Comparison of ENCODE assay signal across 7 mouse cellular contexts in the genomic region with DNA sequence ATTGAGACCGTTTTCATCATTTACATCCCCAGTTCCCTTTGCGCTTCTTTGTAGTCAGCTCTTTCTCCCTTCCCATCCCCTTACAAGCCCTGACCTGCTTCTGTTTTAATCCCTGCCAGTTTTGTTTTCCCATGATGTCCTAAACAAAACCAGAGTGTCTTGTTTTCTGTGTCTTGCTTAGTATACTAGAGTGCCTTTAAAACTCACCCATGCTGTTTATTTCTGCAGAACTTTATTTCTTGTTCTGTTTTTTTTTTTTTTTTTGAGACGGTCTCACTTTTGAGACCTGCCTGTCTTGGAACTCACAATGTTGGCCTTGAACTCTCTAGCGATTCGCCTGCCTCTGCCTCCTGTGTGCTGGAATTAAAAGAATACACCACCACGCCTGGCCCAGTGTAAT. TPM values are rescaled to one million over a fixed set of nuclear protein-coding genes. Genes with fewer than 3 reads are reported as not detected.
DNase-seq lines count a peak whose midpoint lies in the region; ATAC-seq and TF ChIP-seq lines count a peak whose summit lies in the region.

No protein-coding gene starts in this region.

- H3K36me3 ChIP-seq in embryonic facial prominence, embryonic 12.5 days: peaks cover 7% of the 10 kb centered on the region
- H3K36me3 ChIP-seq in intestine, embryonic 16.5 days (ENCODE audit: control insufficient read depth, insufficient read depth, low read length): no peaks in the 10 kb centered on the region
- 0 out of 2 replicates have a peak, but pooled peaks cover 4% of the 10 kb centered on the region for H3K36me3 ChIP-seq in neural tube, embryonic 15.5 days

- TF ChIP-seq POLR2A in lung, adult 2 months (IDR thresholded peaks at IDR 0.05; ENCODE audit: borderline replicate concordance, extremely low read depth, low read depth, low read length): no peak

- no peak for TF ChIP-seq CTCF in lung, adult 2 months (IDR thresholded peaks at IDR 0.05; ENCODE audit: insufficient read depth, low read length)

- H3K9me3 ChIP-seq in embryonic facial prominence, embryonic 12.5 days: no peaks in the 10 kb centered on the region
- no peaks in the 10 kb centered on the region for H3K9me3 ChIP-seq in intestine, embryonic 16.5 days (ENCODE audit: control insufficient read depth, low read length)
- no peaks in the 10 kb centered on the region for H3K9me3 ChIP-seq in neural tube, embryonic 15.5 days (replicated peaks)

- peaks cover 3% of the 10 kb centered on the region for H3K4me1 ChIP-seq in lung, adult 2 months (ENCODE audit: control insufficient read depth, insufficient read depth, low read length)
- H3K4me1 ChIP-seq in embryonic facial prominence, embryonic 12.5 days: peaks cover 14% of the 10 kb centered on the region
- peaks cover 12% of the 10 kb centered on the region; the same call in 1 of the 2 replicates for H3K4me1 ChIP-seq in intestine, embryonic 16.5 days (ENCODE audit: control insufficient read depth, insufficient read depth, low read length)
- H3K4me1 ChIP-seq in neural tube, embryonic 15.5 days: peaks cover 21% of the 10 kb centered on the region

- no peak; the same call in 1 of the 2 replicates for ATAC-seq in embryonic facial prominence, embryonic 12.5 days (ENCODE audit: insufficient number of reproducible peaks, insufficient read depth, low FRiP score, low TSS enrichment)
- no peak for ATAC-seq in intestine, embryonic 16.5 days
- ATAC-seq in neural tube, embryonic 15.5 days (ENCODE audit: low FRiP score): peak; percentile 2
- no peak for ATAC-seq in megakaryocyte-erythroid progenitor cell, adult 5-6 weeks (replicated peaks; ENCODE audit: low FRiP score, low TSS enrichment, poor library complexity, severe bottlenecking)

- peak overlapping the region; percentile 66 for H3K9ac ChIP-seq in embryonic facial prominence, embryonic 12.5 days
- peak overlapping the region; percentile 87 for H3K9ac ChIP-seq in intestine, embryonic 16.5 days (ENCODE audit: low read depth, low read length)
- H3K9ac ChIP-seq in neural tube, embryonic 15.5 days (replicated peaks): peak overlapping the region; percentile 69

- H3K4me2 ChIP-seq in embryonic facial prominence, embryonic 12.5 days (replicated peaks): peak overlapping the region; percentile 55
- H3K4me2 ChIP-seq in intestine, embryonic 16.5 days (ENCODE audit: low read depth, low read length): peak overlapping the region; percentile 61
- peak overlapping the region; percentile 62 for H3K4me2 ChIP-seq in neural tube, embryonic 15.5 days

- no peak for DNase-seq in lung, adult 2 months
- DNase-seq in lung, postnatal 25 days (ENCODE audit: low spot score): no peak
- DNase-seq in adrenal gland, adult 8-10 months: no peak

- peak overlapping the region; percentile 94 for H3K4me3 ChIP-seq in lung, adult 2 months (replicated peaks; ENCODE audit: extremely low read depth, low read depth, low read length)
- peak overlapping the region; percentile 69 for H3K4me3 ChIP-seq in embryonic facial prominence, embryonic 12.5 days
- H3K4me3 ChIP-seq in intestine, embryonic 16.5 days (ENCODE audit: low read length): peak overlapping the region; percentile 84
- peak overlapping the region; percentile 61 for H3K4me3 ChIP-seq in neural tube, embryonic 15.5 days (replicated peaks)

- H3K27me3 ChIP-seq in embryonic facial prominence, embryonic 12.5 days: no peaks in the 10 kb centered on the region
- no peaks in the 10 kb centered on the region for H3K27me3 ChIP-seq in intestine, embryonic 16.5 days (replicated peaks; ENCODE audit: control insufficient read depth, insufficient read depth, low read length)
- no peaks in the 10 kb centered on the region for H3K27me3 ChIP-seq in neural tube, embryonic 15.5 days (replicated peaks)

- WGBS in lung, adult 2 months: 12% methylated on average over 6 of the region's 6 CpGs
- 14% methylated on average over 6 of the region's 6 CpGs for WGBS in embryonic facial prominence, embryonic 12.5 days
- 9% methylated on average over 6 of the region's 6 CpGs for WGBS in intestine, embryonic 16.5 days
- WGBS in neural tube, embryonic 15.5 days: 13% methylated on average over 6 of the region's 6 CpGs

- H3K27ac ChIP-seq in embryonic facial prominence, embryonic 12.5 days: peak overlapping the region; percentile 93
- H3K27ac ChIP-seq in intestine, embryonic 16.5 days (ENCODE audit: low read length): peak overlapping the region; percentile 78
- H3K27ac ChIP-seq in neural tube, embryonic 15.5 days (replicated peaks): peak overlapping the region; percentile 89

RNA-seq across cellular contexts. Expression of gene Dck, which starts 0.8 kb away (rescaled TPM):
- polyA plus RNA-seq in lung, adult 2 months (2012; rRNA removed): 2.1 and 3.3 TPM in 2 replicates
- 63.6 and 66.9 TPM in 2 replicates for polyA plus RNA-seq in embryonic facial prominence, embryonic 12.5 days (2016; fragmentation: Nextera tagmentation; extraction: Ambion mirVana)
- 29.6 and 32.7 TPM in 2 replicates for polyA plus RNA-seq in intestine, embryonic 16.5 days (2015; fragmentation: Nextera tagmentation; extraction: Ambion mirVana)
- polyA plus RNA-seq in neural tube, embryonic 15.5 days (2015; fragmentation: Nextera tagmentation; extraction: Ambion mirVana): 41.8 and 50.2 TPM in 2 replicates
- total RNA-seq in megakaryocyte-erythroid progenitor cell, adult 5-6 weeks (2014; fragmentation: Nextera tagmentation): 65.7 and 85.7 TPM in 2 replicates
- 36.8 and 43.3 TPM in 2 replicates for total RNA-seq in megakaryocyte-erythroid progenitor cell, adult 5-6 weeks (2017)
- 1 to 10 TPM; 3.2 to 4.0 (median 3.6) TPM for total RNA-seq in adrenal gland, adult 8-10 months (2022)

RNA-seq across cellular contexts. Expression of gene Mob1b, which starts 44.9 kb away (rescaled TPM):
- 3.2 and 7.1 TPM in 2 replicates for polyA plus RNA-seq in lung, adult 2 months (2012; rRNA removed)
- polyA plus RNA-seq in embryonic facial prominence, embryonic 12.5 days (2016; fragmentation: Nextera tagmentation; extraction: Ambion mirVana): 11.8 and 13.7 TPM in 2 replicates
- 8.7 and 10.3 TPM in 2 replicates for polyA plus RNA-seq in intestine, embryonic 16.5 days (2015; fragmentation: Nextera tagmentation; extraction: Ambion mirVana)
- polyA plus RNA-seq in neural tube, embryonic 15.5 days (2015; fragmentation: Nextera tagmentation; extraction: Ambion mirVana): 7.8 and 8.3 TPM in 2 replicates
- 31.0 and 39.9 TPM in 2 replicates for total RNA-seq in megakaryocyte-erythroid progenitor cell, adult 5-6 weeks (2014; fragmentation: Nextera tagmentation)
- total RNA-seq in megakaryocyte-erythroid progenitor cell, adult 5-6 weeks (2017): 13.3 and 19.1 TPM in 2 replicates
- 10 to 100 TPM; 33.4 to 37.1 (median 36.0) TPM for total RNA-seq in adrenal gland, adult 8-10 months (2022)
